Mouse (Mus musculus): ENCODE data around the gene Cib3.

Gene Cib3

GRCm38 (mm10) chr8:72212751-72213150 is at the start of gene Cib3:
Gene Cib3, minus strand, starts transcription at chr8:72212837.
- in situ Hi-C loops (cut with MboI, MseI), result no loop called here

DNA sequence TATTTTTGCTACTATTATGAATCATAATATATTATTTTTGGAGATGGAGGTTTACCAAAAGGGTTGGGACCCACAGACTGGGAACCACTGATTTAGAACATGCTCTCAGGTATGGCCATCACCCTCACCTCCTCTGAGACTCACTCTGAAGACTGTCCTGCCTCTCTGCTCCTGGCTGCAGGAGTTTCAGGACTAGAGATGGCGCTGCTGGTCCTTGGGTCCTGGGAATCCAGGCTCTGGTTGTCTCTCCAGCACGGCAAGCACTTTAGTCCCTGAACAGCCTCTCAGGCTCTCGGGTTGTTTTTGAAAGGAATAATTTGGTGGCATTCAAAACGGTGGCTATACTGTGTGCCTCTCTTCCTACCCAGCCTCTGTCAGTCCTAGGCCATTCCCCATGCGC is 49.2 kb upstream of the Cib3 start:
- in situ Hi-C loops (cut with MboI, MseI), result loop anchor here (10.0 kb wide), 1 partner anchor 383 kb away; the partner anchor contains the start of gene Nwd1

- in situ Hi-C loops (cut with MboI, MseI), result loop anchor here (10.0 kb wide), 1 partner anchor 383 kb away; the partner anchor contains the start of gene Nwd1
These were observed 48.8 kb upstream of the Cib3 start for GRCm38 (mm10) chr8:72261431-72261830.

DNA sequence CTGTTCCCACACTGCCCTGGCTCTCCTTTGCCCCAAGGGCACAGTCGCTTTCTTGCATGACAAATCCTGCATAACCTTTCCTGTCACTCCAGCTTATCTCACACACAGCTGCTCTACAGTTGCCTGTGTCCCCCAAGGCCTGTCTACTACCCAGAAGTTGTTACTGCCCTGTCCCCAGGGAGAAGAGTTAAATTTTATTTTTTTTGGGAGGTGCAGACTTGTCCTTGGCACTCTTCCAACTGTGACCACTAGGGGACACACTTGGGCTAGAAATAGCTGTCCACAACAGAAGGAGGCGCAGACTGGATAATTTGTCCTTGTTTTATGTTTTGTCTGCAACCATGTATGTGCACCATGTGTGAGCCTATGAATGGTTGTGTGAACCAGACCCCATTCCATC is 48.4 kb upstream of the Cib3 start:
- in situ Hi-C loops (cut with MboI, MseI), result loop anchor here (10.0 kb wide), 1 partner anchor 384 kb away; the partner anchor contains the start of gene Nwd1

- in situ Hi-C loops (cut with MboI, MseI), result loop anchor here (10.0 kb wide), 1 partner anchor 384 kb away; the partner anchor contains the start of gene Nwd1
These were observed 47.9 kb upstream of the Cib3 start for GRCm38 (mm10) chr8:72260585-72260984.

DNA sequence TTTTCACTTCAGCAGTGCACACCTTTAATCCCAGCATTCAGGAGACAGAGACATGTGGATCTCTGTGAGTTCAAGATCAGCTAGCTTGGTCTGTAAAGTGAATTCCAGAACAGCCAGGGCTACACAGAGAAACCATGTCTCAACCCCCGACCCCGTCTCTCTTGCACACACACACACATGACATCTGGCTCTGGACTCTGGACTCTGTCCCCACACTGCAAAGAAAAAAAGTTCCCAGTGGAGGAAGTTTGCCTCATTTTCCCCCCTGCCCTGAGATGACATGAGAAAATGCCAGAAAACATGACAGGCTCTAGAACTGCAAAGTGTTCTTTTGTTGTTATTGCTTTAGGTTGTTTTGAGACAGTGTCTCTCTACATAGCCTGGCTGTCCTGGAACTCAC is 47.2 kb upstream of the Cib3 start:
- in situ Hi-C loops (cut with MboI, MseI), result loop anchor here (10.0 kb wide), 1 partner anchor 385 kb away; the partner anchor contains the start of gene Nwd1

DNA sequence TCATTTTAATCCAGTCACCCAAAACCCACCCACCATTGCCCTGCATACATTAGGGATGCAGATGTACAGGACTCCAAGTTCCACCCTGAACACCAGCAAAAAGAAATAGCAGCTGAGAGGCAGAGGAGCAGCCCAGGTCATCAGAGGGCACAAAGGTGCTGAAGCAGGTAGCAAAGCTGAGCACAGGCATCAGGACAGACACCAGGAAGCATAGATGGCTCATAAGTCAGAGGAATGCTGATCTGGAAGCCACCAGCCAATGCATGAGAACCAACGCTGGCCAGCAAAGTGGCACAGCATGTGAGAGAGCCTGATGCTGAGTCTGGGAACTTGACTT is 45.2 kb upstream of the Cib3 start:
- in situ Hi-C loops (cut with MboI, MseI), result no loop called here

- in situ Hi-C loops (cut with MboI, MseI), result no loop called here
These were observed 44.7 kb upstream of the Cib3 start for GRCm38 (mm10) chr8:72257171-72257901.

DNA sequence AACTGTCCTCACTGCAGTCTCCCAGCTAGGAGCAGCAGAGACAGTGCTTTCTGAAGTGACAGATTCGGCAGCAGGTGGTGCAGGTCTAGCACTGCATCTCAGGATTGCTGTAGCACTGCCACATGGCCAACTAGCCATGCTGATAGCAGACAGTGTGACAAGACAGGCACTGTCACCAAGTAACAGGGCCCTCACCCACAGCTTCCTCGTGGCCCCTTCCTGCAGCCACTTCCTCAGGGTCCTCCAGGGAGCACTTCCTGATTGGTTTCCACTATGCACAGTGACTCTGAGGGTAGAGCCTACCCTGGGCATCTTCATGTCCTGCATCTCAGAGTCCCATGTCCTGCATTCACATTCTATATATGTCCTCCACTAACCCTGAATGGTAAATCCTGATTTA is 32.0 kb upstream of the Cib3 start:
- in situ Hi-C loops (cut with MboI, MseI), result no loop called here

DNA sequence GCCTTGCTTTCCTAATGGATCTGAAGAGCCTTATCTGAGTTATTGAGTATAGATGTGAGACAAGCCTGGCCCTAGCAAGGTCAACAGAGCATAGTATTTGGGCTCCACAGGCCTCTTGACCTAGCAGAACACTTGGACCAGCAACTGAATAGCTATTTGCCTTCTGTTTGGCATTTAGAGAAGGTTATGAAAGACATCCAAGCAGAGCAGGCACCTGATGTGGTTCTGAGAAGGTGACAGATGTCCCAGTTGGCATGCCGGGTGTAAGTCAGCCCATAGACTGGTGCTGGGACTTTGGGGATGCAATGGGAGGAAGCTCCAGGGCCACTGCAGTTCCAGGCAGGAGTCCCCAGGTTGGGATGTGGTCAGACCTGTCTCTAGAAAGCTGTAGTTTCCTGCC is 29.6 kb upstream of the Cib3 start:
- in situ Hi-C loops (cut with MboI, MseI), result no loop called here

DNA sequence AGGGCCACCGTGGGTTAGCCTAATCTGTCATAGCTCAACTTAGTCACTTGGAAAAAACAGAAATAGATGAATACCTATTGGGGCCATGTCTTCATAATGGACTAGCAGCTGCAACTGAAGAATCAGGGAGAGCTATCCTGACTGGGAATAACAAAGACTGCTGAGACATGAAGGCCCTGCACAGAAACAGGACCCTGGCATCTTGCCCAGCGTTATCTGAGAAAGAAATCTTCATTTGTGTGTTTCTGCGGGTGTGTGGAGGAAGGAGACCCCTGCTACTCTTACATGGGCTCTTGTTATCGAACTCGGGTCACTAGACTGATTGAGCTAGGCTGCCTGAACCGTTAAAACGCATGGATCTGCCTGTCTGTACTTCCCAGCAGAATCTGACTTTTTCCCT is 28.3 kb upstream of the Cib3 start:
- in situ Hi-C loops (cut with MboI, MseI), result no loop called here

GRCm38 (mm10) chr8:72240403-72240763 is 27.7 kb upstream of the Cib3 start:
- in situ Hi-C loops (cut with MboI, MseI), result no loop called here

GRCm38 (mm10) chr8:72239499-72240402 is 27.1 kb upstream of the Cib3 start, which contains the start of gene Ap1m1:
Gene Ap1m1, plus strand, starts transcription at chr8:72240018.
- in situ Hi-C loops (cut with MboI, MseI), result no loop called here

DNA sequence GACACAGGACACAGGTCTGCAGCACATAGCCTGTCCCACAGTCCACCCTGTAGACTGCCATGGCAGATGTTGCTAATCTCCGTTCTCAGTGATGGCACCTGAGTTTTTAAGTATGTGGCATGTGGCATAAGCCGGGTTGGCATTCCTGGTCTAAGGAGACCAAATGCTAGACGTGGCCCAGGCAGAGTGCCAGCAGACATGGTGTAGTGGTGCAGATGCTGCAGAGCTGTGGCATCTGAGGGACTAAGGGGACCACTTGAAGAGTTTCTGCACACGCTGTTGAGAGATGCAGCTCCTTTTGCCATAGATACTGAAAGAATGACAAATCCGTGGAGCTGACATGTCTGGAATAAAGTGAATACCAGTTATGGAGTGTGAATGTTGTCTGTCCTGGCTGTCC is 10.0 kb upstream of the Cib3 start:
- in situ Hi-C loops (cut with MboI, MseI), result no loop called here

GRCm38 (mm10) chr8:72220758-72221157 is 8.1 kb upstream of the Cib3 start:
- in situ Hi-C loops (cut with MboI, MseI), result no loop called here

GRCm38 (mm10) chr8:72219541-72220363 is 7.1 kb upstream of the Cib3 start, which contains the start of gene Fam32a:
Gene Fam32a, plus strand, starts transcription at chr8:72219730.
- in situ Hi-C loops (cut with MboI, MseI), result no loop called here

DNA sequence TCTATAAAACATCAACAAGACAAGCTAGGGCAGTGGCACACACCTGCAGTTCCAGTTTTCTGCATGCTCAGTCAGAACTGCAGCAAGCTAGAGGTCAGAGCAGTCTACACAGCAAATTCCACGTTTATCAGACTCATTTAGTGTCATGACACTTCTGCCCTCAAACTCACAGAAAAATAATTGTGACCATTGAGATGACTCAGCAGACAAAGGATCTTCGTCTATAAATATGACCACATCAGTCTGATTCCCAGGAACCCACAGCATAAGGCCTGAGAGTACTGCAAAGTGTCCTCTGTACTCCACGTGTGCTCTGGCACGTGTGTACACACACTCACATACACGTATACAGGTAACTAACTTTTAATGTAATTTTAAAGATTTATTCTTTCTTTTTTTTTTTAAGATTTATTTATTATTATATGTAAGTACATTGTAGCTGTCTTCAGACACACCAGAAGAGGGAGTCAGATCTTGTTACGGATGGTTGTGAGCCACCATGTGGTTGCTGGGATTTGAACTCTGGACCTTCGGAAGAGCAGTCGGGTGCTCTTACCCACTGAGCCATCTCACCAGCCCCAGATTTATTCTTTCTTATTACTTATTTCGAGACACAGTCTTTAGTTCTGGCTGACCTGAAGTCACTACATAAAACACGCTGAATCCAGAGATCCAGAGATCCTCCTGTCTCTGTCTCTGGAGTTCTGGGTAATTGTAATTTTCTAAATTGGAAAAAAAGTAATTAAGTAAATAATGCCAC is 6.3 kb upstream of the Cib3 start:
- in situ Hi-C loops (cut with MboI, MseI), result no loop called here

DNA sequence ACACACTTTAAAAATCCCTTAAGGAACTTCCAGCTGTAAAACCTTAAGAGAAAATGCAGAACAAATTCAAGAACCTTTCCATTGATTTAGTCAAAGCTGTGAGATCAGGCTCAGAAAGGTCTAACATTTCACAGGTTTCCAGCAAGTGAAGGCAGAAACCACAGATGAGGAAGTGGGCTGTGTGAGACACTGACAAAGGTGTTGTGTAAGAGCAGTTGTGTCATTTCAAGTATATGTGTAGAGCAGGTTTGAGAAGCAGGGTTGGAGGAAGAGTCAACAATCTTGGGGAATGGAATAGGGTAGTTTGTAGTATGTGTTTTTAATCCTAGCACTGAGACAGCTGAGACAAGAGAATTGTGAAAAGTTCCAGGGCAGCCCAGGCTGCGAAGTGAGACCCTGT is 3.2 kb upstream of the Cib3 start:
- in situ Hi-C loops (cut with MboI, MseI), result no loop called here

GRCm38 (mm10) chr8:72215060-72215459 is 2.4 kb upstream of the Cib3 start:
- in situ Hi-C loops (cut with MboI, MseI), result no loop called here

DNA sequence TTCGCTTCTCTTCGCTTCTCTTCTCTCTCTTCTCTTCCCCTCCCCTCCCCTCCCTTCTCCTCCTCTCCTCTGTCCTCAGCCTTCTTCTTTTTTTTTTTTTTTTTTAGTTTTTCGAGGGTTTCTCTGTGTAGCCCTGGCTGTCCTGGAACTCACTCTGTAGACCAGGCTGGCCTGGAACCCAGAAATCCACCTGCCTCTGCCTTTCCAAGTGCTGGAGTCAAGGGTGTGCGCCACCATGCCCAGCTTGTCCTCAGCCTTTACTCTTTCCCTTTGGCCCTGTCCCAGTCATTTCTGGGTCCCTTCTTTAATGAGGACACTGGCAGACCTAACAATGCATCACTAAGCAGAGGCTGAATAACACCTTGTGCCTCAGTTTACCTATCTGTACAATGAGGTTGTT is 899 bp upstream of the Cib3 start, which contains the start of gene Gm11034:
Gene Gm11034 (minus strand): TSS at position 101 of the 400 bp plus-strand sequence.
- in situ Hi-C loops (cut with MboI, MseI), result no loop called here

DNA sequence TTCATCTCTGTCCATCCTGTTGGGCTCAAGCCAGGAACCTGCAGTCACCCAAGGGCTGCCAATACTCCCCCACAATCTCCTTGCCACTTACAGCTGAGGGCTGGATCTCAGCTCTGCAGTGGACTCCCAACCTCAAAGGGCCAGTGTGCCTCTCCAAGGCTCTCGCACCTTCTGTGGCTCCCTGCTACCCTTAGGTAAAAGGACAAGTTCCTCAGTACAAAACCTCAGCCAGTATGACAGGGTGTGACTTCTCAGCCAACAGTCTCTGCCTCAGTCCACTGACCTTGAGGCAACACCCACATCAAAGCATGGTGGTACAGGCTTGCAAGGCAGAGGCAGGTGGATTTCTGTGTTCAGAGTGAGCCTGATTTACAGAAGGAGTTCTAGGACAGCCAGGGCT is 791 bp downstream of the Cib3 start:
- in situ Hi-C loops (cut with MboI, MseI), result no loop called here

All from T-helper 2 cell (primary cell).